Mouse (Mus musculus): Measurements from ENCODE around the gene Fam89b.

DNA sequence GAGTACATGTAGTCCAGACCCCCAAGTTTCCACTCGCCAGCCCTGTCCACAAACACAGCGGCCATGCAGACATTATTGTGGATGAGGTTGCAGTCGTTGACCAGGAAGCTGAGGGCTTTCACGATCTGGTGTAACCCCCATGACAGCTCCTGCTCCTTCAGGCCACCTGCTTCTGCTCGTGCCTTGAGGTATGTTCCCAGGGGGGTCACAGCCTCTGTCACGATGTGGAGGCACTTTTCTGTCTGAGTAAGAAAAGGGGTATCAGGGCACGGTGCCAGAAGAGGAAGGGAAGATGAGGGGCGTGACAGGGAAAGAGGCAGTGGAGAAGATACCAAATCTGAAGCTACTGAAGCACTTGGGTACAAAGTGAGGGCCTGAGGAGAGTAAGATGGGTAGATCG, 40.9 kb upstream of the Fam89b start:
- TF ChIP-seq CTCF (IDR thresholded peaks at IDR 0.05; ENCODE audit: low read depth, low read length) (no peak), POLR2A (IDR thresholded peaks at IDR 0.05; ENCODE audit: borderline replicate concordance, low read depth, low read length) (no peak)

Measured in bone marrow macrophage, adult 2 months (primary cell).